Mouse (Mus musculus): ENCODE results near the gene Nhsl1. TPM values are rescaled to one million over a fixed set of nuclear protein-coding genes. Genes with fewer than 3 reads are reported as not detected.
"Not testable (repeated sequence)": the region's sequence is repeated elsewhere in the genome, so short reads cannot be mapped to it uniquely, and the experiment has no call there.

Gene Nhsl1
- total RNA-seq, 2 experiments from 2014 or later, result 8.3 to 13.4 TPM

DNA sequence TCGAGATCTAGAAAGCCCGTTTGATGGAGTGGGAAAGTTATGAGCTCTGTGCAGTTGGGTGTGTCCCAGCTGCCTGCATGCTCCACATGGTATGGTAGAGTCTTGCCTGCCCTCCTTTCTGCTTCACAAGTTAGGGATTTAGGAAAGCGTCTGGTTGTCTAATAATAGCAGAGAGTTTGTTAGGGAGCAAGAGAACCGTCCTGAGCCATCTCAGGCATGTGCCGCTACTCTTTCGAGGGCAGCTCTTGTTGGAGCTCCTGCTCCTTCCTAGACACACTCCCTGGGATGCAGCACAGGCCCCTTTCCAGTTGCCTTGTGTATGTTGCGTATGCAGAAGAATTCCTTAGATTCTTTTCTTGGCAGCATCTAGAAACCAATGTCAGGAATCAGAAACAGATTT is 117.2 kb downstream of the Nhsl1 start:
- no peak for DNase-seq (ENCODE audit: low spot score in 2 of 2)

DNA sequence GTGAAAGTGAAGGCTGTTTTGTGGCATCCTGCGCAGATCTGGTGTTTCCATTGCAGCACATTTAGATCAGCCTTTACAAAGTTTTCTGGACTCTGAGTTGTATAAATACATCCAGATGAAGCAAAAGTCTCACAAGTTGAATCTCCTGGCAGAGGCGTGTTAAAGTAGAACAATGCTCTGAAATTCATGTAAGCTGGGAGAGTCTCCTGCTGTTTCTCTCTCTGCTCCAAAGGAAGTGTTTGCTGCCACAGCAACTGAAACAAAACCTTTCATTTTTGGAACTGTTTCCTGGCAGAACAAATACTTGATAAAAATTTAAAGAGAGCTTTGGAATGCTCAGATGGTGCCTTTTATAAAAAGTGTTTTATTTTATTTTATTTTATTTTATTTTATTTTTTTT is 118.8 kb downstream of the Nhsl1 start:
- DNase-seq (ENCODE audit: low spot score in 2 of 2), result no peak

DNA sequence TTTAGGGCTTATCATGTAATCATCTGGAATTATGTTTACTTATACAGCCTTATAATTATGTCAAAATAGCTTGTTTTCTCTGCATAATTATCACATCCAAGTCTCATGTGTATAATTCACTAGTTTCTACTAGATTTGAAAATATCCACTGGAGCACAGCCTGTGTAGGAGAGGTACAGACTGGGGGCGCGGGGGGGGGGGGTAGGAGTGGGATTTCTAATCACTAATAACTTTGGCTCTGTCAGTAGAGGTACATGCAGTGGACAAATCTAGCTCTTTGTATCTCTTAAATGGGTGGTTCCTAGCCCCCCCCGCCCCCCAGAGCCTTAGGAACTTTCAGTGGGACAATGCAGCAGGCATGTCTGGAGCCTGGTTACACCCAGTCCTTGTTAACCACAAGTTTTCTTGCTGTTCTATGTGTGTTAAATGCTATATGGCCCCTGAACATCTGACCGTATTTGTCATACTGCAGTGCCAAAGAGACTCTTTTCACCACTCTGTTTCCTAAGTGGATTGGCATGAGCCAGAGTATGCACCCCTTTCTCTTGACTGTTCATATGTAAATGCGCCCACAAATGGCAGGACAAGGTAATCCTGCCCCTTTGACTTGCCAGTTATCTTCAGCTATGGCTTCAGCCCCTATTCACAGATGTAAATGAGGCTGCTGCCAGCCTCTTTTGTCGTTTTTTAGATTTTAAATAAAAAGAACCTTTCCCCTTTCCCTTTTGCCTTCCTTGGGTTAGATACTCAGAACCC is 127.0 kb downstream of the Nhsl1 start:
- DNase-seq (ENCODE audit: low spot score in 2 of 2), result no peak

DNA sequence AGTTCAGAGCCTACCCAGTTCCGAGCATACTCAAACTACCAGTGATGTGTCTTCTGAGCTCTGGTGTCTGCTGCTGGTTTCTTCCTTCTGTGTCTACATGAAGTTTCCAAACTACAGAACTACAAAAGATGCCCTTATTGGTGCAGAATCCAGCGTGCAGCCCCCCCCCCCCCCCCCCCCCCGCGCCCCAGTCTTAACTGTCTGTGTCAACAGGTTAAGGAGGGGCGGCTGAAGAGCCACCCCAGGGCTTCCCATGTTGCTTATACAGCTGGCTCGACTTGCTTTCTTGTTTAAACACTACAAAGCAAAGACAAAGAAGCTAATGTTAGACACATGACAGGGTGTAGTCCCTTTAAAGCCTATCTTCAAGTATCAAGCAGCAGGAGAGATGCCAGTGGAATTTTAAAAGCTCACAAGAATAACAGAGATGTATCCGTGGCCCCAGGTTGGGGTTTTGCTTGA is 127.6 kb downstream of the Nhsl1 start:
- DNase-seq (ENCODE audit: low spot score in 2 of 2), result no peak

DNA sequence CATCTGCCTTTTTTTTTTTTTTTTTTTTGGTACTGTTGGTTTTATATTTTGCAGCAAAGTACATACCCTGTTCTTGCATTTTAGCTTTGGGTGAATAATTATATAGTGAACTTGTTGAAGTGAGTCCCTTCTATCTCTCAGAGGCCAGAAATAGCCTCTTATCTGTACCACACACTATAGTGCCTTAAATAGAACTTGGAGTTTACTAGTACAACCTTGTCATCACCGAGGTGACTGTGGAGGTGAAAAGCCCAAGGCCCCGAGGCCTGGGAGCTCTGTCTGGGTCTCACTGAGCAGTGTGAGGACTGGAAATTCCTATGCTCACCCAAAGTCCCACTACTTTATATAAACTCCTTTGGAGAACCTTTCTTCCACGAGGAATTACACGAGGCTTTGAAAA is 128.5 kb downstream of the Nhsl1 start:
- no peak for DNase-seq (ENCODE audit: low spot score in 2 of 2)

DNA sequence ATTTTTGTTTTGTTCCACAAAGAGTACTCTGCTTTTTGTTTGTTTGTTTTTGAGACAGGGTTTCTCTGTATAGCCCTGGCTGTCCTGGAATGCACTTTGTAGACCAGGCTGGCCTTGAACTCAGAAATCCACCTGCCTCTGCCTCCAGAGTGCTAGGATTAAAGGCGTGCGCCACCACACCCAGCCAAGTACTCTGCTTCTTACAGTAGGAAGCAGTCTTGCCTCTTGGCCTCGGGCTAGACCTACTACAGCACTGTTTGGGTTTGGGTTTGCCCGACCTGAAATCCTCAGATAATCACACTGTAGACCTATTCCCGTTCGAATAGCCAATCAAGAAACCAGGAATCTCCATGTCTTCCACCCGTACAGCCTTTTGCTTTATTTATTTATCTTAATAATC is 130.1 kb downstream of the Nhsl1 start:
- DNase-seq (ENCODE audit: low spot score in 2 of 2), result not testable (repeated sequence)

DNA sequence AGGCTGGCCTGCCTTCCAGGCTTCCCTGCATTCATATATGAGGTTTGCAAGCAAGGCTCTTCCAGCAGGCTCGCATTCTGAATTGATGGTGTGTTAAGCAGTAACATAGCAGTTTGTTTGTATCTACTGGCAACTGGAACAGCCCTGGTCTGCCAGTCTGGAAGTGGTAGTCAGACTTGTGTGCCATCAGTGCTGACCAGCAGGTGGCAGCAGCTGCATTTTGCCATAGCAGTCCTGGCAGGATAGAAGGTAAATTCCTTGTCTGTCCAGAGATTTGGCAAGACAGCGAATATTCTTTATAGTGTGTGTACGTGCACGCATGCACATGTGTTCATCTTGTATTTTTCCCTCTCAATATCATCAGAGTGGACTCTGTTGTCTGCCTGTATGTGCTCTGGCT is 134.6 kb downstream of the Nhsl1 start:
- peak; percentile 51 to 61 for DNase-seq (ENCODE audit: low spot score in 2 of 2)

DNA sequence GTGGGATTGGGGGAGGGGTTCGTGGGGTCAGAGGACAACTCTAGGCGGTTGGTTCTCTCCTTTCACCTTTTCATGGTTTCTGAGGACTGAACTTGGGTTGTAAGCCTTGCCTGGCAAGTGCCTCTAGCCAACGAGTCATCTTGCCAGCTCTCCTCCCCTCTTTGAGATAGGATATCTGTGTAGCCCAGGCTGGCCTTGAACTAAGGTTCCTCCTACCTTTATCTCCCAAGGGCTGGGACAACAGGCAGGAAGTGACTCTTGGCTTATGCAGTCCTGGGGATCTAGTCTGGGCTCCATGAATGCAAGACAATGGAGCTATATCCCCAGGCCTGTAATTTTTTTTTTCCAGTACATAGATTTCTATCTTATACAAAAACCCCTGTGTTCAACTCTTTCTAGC is 135.4 kb downstream of the Nhsl1 start:
- DNase-seq (ENCODE audit: low spot score in 2 of 2), result no peak

DNA sequence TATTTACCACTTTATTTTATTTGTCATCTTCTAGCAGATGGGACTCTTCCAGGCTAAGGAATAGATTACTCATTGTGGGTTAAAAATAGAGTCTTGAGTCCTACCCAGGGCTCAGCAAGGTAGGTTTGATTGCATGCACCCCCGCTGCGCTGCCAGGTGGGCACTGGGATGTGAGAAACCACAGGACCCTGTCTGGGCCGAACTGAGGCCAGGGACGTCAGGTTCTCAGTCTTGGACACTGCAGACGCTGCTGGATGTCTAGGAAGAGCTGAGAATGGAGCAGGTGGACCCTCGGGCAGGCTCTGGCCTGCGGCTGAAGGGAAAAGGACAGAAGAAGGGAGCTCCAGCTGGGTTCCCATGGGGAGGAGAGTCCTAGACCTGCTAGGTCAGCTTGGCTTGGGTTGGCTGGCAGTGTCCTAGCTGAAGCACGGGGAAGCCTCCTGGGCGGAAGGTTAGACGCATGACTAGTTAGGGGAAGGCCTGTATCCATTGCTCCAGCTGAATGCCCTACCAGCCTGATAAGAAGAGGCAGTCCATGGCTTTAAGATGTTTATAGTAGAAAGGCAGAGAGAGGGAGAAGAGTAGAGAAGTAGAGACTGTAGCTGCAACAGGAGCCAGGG is 136.6 kb downstream of the Nhsl1 start:
- no peak for DNase-seq (ENCODE audit: low spot score in 2 of 2)

DNA sequence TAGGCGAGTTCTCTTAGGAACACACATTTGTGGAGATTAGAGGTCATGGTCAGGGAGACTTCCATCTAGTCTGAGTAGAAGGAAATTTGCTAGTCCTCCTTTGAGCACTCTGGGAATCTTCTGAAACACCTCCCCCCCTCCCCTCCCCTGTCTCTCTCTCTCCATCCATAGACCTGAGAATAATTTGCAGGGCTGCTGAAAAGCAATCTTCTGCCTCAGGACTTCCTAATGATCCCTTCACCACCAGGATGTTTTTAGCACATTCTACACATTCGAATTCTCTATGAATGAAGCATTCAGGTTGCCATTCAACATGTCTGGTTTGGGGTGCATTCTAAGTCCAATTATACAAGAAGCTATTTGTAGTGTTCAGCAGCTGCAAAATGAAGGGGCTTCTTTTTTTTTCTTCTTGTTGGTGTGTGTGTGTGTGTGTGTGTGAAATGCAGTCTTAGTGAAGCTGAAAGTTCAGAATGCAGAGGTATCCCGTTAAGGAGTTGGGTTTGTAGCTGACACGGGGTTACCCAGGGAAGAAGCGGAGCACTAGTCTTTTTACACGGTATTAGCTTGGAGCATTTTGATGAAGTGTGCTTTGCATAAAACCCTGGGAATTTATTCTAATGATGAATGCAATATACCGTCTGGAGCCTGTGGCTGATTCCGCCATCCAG is 139.2 kb downstream of the Nhsl1 start:
- no peak for DNase-seq (ENCODE audit: low spot score in 2 of 2)

DNA sequence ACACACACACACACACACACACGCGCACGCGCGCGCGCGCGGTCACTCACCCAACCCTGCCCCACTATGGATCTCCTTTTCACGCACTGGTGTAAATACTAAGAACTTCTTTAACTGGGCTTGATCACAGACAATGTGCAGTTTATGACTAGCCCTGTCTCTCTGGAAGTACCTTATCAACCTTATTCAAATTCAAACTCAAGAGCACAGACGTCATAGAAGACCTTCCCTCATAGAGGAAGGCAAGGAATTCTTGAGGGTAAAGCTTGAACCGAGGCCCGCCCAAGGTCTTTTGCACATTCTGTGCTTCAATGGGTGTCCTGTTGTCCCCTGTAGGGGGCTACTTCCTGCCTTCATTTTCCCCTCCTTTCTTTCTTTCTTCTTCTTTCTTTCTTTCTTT is 142.6 kb downstream of the Nhsl1 start:
- DNase-seq (ENCODE audit: low spot score in 2 of 2), result no peak

DNA sequence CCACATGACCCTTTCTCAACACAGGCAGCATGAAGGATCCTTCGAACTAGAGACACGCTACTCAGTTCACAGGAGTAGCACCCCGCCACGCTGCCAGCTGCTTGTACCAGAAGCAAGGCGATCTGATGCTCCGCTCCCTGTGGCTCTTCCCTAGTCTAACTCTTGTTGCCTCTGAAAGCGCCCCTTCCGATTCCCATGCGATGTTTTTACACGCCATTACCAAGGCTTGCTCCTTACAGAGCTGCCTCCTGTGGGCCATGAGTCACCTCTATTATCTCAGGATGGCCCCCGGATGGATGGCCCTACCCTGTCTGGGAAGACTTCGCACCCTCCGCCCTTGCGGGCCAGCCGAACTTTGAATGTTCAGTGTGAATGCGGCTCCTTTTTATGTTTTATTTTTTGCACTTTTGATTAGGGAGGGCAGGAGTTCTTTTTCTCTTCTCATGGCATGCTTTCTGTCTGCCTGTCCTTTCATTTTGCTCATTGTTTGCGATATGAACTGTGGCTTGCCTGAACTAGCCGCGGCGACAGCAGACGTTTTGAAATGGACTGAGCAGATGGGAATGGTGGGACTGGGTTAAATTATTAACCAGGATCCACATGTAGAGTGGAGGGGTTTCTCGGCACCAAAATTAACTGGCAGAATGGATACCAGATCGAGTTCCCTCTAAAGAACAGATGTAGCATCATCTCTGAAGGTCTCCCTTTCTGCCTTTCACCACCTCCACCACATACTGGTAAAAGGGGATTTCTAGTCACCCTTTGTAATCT is 144.5 kb downstream of the Nhsl1 start:
- no peak for DNase-seq (ENCODE audit: low spot score in 2 of 2)

DNA sequence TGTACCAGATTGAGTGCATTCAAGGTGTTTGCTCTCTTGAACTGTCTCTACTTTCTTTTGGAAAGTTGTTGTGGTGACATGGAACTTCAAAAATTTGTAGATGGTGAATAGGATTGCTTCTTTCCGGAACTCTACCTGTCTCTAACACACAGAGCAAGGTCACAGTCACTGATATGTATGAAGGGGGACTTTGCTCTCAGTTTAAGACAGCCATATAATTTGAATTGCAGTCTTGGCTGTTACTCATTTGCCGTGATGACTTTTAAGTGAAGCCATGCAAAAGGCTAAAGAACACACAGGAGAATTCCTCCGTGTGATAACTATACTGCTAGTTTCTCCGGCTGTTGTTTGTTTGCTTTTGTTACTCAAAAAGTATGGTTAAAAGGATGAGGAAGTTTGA is 149.6 kb downstream of the Nhsl1 start:
- DNase-seq (ENCODE audit: low spot score in 2 of 2), result no peak

DNA sequence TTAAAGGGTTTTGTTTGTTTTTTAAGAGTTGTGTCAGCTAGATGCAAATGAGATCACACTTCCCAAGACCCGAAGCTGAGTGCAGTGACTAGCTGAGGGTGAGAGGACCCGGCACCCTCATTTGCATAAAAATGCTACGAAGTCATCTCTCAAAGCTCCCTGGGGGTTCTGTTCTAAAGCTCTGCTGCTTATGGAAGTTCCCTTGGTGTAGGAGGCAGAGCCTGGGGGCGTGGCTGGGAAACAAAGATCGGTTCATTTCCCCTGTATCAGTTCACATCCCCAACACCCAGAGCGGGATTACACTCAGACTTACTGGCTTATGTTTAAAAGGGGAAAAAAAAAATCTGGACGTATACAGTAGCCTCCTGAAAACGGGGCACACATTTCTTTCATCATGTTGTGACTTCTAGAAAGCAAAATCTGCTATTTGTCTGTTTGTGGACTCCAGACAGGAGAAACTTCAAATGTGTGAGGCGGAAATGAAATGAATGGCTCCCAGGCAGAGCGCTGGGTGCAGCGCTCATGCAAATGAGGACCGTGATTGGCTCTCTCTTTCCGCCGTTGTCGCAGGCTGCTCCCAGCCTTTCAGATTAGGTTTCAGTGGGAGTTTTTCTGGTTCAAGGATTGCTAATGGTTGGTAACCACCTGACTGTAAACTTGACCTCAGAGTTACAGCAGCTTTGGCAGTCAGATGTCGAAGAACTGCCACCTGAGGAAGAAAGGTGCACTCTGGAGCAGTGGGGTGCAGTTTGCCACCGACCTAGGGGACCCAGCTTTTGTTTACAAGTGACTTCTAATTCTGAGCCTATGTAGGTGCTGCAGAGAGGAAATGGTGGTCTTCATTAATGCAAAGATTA is 150.7 kb downstream of the Nhsl1 start:
- DNase-seq (ENCODE audit: low spot score in 2 of 2), result no peak

DNA sequence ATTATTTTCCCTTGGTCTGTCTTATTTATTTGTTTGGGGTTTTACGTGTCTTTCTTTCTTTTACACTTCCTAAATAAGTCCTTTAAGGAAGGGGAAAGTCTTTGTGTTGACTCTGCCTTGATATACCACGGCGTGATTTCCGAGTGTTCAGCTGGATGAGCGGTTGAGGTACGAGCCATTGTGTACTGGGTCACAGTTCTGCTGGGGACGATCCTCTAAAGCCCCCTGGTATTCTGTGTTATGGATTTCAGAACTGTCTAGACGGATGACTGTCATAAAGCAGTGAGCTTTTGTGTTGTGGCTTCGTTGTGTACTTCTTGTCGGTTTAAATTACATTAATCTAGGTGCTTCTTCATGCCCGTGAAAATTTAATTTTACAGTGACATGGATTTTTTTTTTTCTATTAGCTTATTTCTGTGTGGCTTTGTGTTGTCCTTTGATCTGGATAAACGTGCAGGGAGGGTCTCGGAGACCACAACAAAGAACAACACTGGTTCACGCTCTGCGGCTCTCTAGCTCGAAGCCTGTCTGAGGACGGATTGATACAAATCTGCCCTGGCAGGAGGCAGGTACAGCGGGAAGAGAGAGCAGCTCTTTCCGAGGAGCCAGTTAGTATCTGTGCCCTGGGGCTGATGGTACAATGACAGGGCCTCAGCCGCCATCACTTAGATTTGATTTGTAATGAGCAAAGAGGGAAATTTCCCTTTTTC is 151.7 kb downstream of the Nhsl1 start:
- no peak for DNase-seq (ENCODE audit: low spot score in 2 of 2)

DNA sequence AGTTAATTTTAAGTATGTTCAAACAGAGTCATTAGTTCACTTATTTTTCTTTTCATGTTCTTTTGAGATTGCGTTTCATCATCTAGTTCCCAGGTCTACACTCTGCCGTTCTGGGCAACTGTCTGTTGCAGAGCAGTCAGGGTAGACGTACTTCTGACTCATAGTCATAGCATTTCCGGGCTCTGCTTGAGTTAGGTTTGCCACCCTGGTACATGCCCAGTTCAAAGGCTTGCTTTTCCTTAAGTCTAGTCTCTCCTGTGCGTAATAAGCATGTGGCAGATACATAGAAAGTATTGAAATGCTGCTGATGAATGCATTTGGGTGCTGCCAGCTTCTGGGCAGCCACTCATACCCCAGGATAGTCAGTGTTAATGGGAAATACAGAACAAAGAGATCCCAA is 152.9 kb downstream of the Nhsl1 start:
- no peak for DNase-seq (ENCODE audit: low spot score in 2 of 2)

DNA sequence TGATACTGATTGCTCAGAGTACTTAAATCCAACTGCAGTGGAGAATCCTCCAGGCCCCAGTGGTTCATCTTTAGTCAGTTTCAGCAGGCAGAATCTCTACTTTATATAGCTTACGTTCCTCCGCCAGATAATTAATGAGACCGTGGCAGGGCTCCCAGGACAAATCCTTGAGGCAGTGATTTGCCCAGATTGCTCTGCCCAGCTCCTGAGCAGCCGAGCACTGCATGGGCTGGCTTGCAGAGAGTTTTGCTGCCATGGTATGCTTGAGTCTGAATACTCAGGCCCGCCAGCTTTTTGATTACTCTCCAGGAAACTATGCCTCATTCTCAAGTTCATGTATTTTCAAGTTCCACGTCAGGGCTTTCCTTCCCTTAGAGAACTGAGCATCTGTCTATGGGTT is 156.3 kb downstream of the Nhsl1 start:
- no peak for DNase-seq (ENCODE audit: low spot score in 2 of 2)

DNA sequence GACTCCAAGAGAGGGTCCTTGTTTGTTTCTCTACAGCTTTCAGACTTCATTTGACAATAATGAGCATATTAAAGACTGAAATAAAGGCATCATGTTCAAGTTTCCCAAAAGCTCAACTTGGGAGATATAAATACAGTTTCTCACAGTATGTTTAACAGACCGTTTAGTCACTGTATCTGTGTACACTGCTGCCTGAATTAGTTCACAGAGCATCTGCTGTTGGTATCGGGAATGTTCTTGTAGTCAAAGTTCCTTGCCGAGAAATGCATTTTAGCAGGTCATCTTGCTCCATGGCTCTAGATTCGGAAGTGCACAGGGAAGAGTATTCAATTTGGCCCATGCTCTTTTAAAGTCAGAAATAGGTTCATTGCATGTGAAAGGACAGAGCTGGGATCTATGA is 159.5 kb downstream of the Nhsl1 start:
- no peak for DNase-seq (ENCODE audit: low spot score in 2 of 2)

DNA sequence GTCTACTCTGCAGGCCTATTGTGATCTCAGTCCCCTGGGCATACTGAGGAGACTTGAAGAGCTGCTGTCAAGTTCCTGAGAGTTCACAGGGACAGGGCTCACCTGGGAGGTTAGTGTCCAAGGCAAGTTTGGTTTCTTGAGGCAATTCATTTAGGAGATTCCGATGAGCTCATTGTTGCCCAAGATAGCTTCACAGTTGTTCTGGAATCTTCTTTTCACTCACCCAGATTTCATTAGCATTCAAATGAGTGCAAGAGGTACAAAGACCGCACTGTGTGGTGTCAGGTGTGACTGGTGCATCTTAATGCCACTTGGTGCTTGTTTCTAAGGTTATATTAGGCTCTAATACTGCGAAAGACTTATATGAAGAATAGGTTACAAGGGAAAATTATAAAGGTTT is 160.5 kb downstream of the Nhsl1 start:
- no peak for DNase-seq (ENCODE audit: low spot score in 2 of 2)

DNA sequence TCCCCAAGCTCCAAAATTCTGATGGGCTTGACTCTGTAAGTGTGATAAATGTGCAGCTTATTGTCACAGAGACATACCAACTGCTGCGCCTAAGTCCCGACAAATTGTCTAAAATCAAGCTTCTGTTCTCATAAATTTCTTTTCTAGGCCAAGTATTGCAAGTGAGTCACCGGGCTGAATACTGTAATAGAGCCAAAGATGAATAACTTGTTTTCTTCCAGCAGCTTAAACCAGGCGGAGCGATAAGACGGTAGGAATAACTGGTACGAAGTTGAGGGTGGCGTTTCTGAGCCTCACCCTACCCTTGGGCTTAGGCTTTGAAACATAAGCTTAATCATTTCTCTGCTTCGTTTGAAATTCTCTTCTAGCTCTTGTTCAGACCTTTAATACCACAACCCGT is 162.1 kb downstream of the Nhsl1 start:
- DNase-seq (ENCODE audit: low spot score in 2 of 2), result no peak
